Mouse (Mus musculus) MEL (cell line): ENCODE results near the gene Lrrk1.

ENCODE experiments used
- CHD2 ChIP-seq: IDR thresholded peaks from 2 replicates; pipeline ENCODE4 v1.6.1; 2011; ENCODE audit warnings: low read length, improper control_type of control experiment
- CTCF ChIP-seq, 3 experiments: IDR thresholded peaks in 2 of 3; conservative IDR thresholded peaks in 1 of 3; 2 replicates each; pipeline ENCODE4 v1.5.1; 2011 to 2012; ENCODE audit warnings: low read length in 3 of 3, low read depth in 2 of 3, mild to moderate bottlenecking in 2 of 3, improper control_type of control experiment in 1 of 3, inconsistent platforms in 1 of 3, mixed read lengths in 1 of 3, moderate library complexity in 1 of 3; ENCODE audit not compliant: control insufficient read depth in 1 of 3, insufficient read depth in 1 of 3, poor library complexity in 1 of 3, severe bottlenecking in 1 of 3
- E2F4 ChIP-seq: IDR thresholded peaks from 2 replicates; pipeline ENCODE4 v1.6.1; 2011; ENCODE audit warnings: low read depth, low read length, improper control_type of control experiment, borderline replicate concordance
- EP300 ChIP-seq, 2 experiments: IDR thresholded peaks; 2 replicates each; pipeline ENCODE4 v1.6.1; 2011; ENCODE audit warnings: improper control_type of control experiment in 2 of 2, low read length in 2 of 2, low read depth in 1 of 2, mild to moderate bottlenecking in 1 of 2
- GABPA ChIP-seq: IDR thresholded peaks from 2 replicates; pipeline ENCODE4 v1.6.1; 2012; ENCODE audit warnings: low read depth, mild to moderate bottlenecking, inconsistent platforms, low read length, improper control_type of control experiment, moderate library complexity
- GATA1 ChIP-seq: IDR thresholded peaks from 2 replicates; pipeline ENCODE4 v1.6.1; 2011; ENCODE audit warnings: low read depth, low read length, improper control_type of control experiment
- HCFC1 ChIP-seq: IDR thresholded peaks from 2 replicates; pipeline ENCODE4 v1.6.1; 2012; ENCODE audit warnings: low read depth, mild to moderate bottlenecking, inconsistent platforms, low read length, improper control_type of control experiment, moderate library complexity
- MXI1 ChIP-seq: IDR thresholded peaks from 2 replicates; pipeline ENCODE4 v1.6.1; 2011; ENCODE audit warnings: mild to moderate bottlenecking, low read depth, low read length, improper control_type of control experiment
- POLR2A ChIP-seq, 2 experiments: IDR thresholded peaks; 2 replicates each; pipeline ENCODE4 v1.6.1; 2011 to 2012; ENCODE audit warnings: low read length in 2 of 2, mild to moderate bottlenecking in 2 of 2, control low read depth in 1 of 2, improper control_type of control experiment in 1 of 2, low read depth in 1 of 2, moderate library complexity in 1 of 2; ENCODE audit not compliant: control insufficient read depth in 1 of 2, insufficient read depth in 1 of 2, poor library complexity in 1 of 2

GRCm38 (mm10) chr7:66215911-66216310, 172.2 kb downstream of the Lrrk1 start:
- no peak for TF ChIP-seq MXI1
- TF ChIP-seq CTCF (IDR thresholded peaks at IDR 0.05 in 2 of 3, conservative IDR thresholded peaks at IDR 0.05 in 1 of 3; ENCODE audit: control insufficient read depth in 1 of 3, insufficient read depth in 1 of 3, low read depth in 2 of 3, low read length in 3 of 3, poor library complexity in 1 of 3, severe bottlenecking in 1 of 3) = no peak
- no peak for TF ChIP-seq CHD2
- no peak for TF ChIP-seq EP300 (IDR thresholded peaks at IDR 0.05; ENCODE audit: low read depth in 1 of 2, low read length in 2 of 2)
- TF ChIP-seq GATA1 = no peak
- no peak for TF ChIP-seq E2F4
- TF ChIP-seq POLR2A (IDR thresholded peaks at IDR 0.05; ENCODE audit: control insufficient read depth in 1 of 2, insufficient read depth in 1 of 2, low read depth in 1 of 2, low read length in 2 of 2, poor library complexity in 1 of 2) = no peak
- no peak for TF ChIP-seq GABPA
- TF ChIP-seq HCFC1 = no peak
